17 mouse cellular contexts compared by ENCODE assay signal in the genomic region with DNA sequence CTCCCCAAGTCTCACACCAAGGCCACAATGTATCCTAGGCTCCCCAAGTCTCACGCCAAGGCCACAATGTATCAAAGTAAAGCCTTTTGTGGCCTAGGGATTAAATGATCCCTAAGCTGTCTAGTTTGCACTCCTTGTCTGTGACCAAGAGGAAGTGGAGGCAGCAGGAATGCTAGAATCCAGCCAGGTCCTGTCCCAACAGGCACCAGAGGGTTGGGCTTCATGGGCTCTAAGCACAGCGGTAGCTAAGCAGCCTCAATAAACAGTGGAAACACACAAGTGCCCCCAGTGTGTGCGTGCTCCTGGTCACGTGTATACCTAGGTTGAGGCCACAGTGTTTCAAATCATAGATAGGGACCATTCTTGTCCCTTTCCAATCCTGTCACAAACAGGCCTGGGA. TPM values are rescaled to one million over a fixed set of nuclear protein-coding genes. Genes with fewer than 3 reads are reported as not detected.
DNase-seq lines count a peak whose midpoint lies in the region; ATAC-seq and TF ChIP-seq lines count a peak whose summit lies in the region.
"Had no signal": no experiment of that assay in that cellular context is flagged by ENCODE, and none has a peak within 500 bp of the region (broad histone marks: within the 10 kb centered on the region; RNA-seq: fewer than 3 reads in every experiment).

No protein-coding gene starts in this region.

- no peak overlapping the region for H3K4me3 ChIP-seq in heart, embryonic 16.5 days (ENCODE audit: low read length)
- no peak overlapping the region for H3K4me3 ChIP-seq in heart, embryonic 11.5 days (ENCODE audit: low read depth, low read length)
- no peak overlapping the region for H3K4me3 ChIP-seq in embryonic facial prominence, embryonic 10.5 days
- H3K4me3 ChIP-seq in limb, embryonic 14.5 days (replicated peaks; ENCODE audit: low read length): no peak overlapping the region
- H3K4me3 ChIP-seq in macrophage (ENCODE audit: inconsistent target): no peak overlapping the region
- H3K4me3 ChIP-seq: hindbrain, embryonic 15.5 days; left cerebral cortex, adult 2 months; limb, embryonic 12.5 days had no signal

- WGBS in heart, embryonic 16.5 days: 67% methylated on average over 4 of the region's 4 CpGs
- WGBS in heart, embryonic 11.5 days (ENCODE audit: insufficient replicate concordance): 74% methylated on average over 4 of the region's 4 CpGs
- WGBS in embryonic facial prominence, embryonic 10.5 days: 81% methylated on average over 4 of the region's 4 CpGs
- WGBS in limb, embryonic 14.5 days: 61% methylated on average over 4 of the region's 4 CpGs
- 95% methylated on average over 4 of the region's 4 CpGs for WGBS in macrophage (ENCODE audit: missing documents)

- no peaks in the 10 kb centered on the region for H3K27me3 ChIP-seq in heart, embryonic 16.5 days (ENCODE audit: control insufficient read depth, insufficient read depth, low read length)
- H3K27me3 ChIP-seq in heart, embryonic 11.5 days (ENCODE audit: control insufficient read depth, insufficient read depth, low read length): peaks cover 15% of the 10 kb centered on the region; the same call in 1 of the 2 replicates
- H3K27me3 ChIP-seq in embryonic facial prominence, embryonic 10.5 days (replicated peaks; ENCODE audit: low read depth, poor library complexity, severe bottlenecking): no peaks in the 10 kb centered on the region; the same call in 1 of the 2 replicates
- no peaks in the 10 kb centered on the region for H3K27me3 ChIP-seq in limb, embryonic 14.5 days (ENCODE audit: control insufficient read depth, insufficient read depth, low read length)
- H3K27me3 ChIP-seq: hindbrain, embryonic 15.5 days had no signal

- H3K9me3 ChIP-seq in heart, embryonic 16.5 days (replicated peaks; ENCODE audit: control insufficient read depth, low read length): no peaks in the 10 kb centered on the region
- no peaks in the 10 kb centered on the region for H3K9me3 ChIP-seq in heart, embryonic 11.5 days (replicated peaks; ENCODE audit: control insufficient read depth, low read length)
- no peaks in the 10 kb centered on the region for H3K9me3 ChIP-seq in embryonic facial prominence, embryonic 10.5 days
- H3K9me3 ChIP-seq in limb, embryonic 14.5 days (ENCODE audit: control insufficient read depth, low read length): no peaks in the 10 kb centered on the region
- H3K9me3 ChIP-seq: hindbrain, embryonic 15.5 days; limb, embryonic 12.5 days had no signal

- ATAC-seq in heart, embryonic 16.5 days (replicated peaks; ENCODE audit: extremely low read depth, insufficient read depth, low FRiP score): 0 out of 2 replicates have a peak, but pooled peaks have one; percentile 24
- ATAC-seq in heart, embryonic 11.5 days (replicated peaks; ENCODE audit: insufficient number of reproducible peaks, low FRiP score, low TSS enrichment): no peak
- no peak for ATAC-seq in limb, embryonic 14.5 days (ENCODE audit: low FRiP score, low read depth)
- ATAC-seq in erythroid progenitor cell, adult 5-6 weeks (replicated peaks; ENCODE audit: low FRiP score, poor library complexity, severe bottlenecking): no peak
- no peak for ATAC-seq in frontal cortex, adult (ENCODE audit: low TSS enrichment)
- ATAC-seq: liver, postnatal 0 days had no signal

- no peak overlapping the region for H3K9ac ChIP-seq in heart, embryonic 16.5 days (ENCODE audit: low read length)
- H3K9ac ChIP-seq in heart, embryonic 11.5 days (ENCODE audit: low read depth, low read length): no peak overlapping the region
- H3K9ac ChIP-seq in limb, embryonic 14.5 days (ENCODE audit: low read depth, low read length, severe bottlenecking): no peak overlapping the region
- H3K9ac ChIP-seq: hindbrain, embryonic 15.5 days; limb, embryonic 12.5 days; liver, postnatal 0 days had no signal

- peak overlapping the region; percentile 19; the same call in 1 of the 2 replicates for H3K27ac ChIP-seq in heart, embryonic 16.5 days (ENCODE audit: low read length)
- H3K27ac ChIP-seq in heart, embryonic 11.5 days (ENCODE audit: low read depth, low read length): no peak overlapping the region
- H3K27ac ChIP-seq in embryonic facial prominence, embryonic 10.5 days (replicated peaks): peak overlapping the region; percentile 27
- no peak overlapping the region; the same call in 1 of the 2 replicates for H3K27ac ChIP-seq in limb, embryonic 14.5 days (replicated peaks; ENCODE audit: low read depth, low read length)
- H3K27ac ChIP-seq in macrophage: peak overlapping the region; percentile 96
- H3K27ac ChIP-seq: hindbrain, embryonic 15.5 days; left cerebral cortex, adult 2 months; limb, embryonic 12.5 days had no signal

- no peak for DNase-seq in embryonic facial prominence, embryonic 10.5 days (ENCODE audit: low spot score)
- DNase-seq in limb, embryonic 14.5 days (ENCODE audit: low spot score): peak; percentile 49
- DNase-seq in layer of hippocampus, adult 8-10 months (ENCODE audit: low spot score in 2 of 2): no peak
- DNase-seq: cerebellum, adult 11-12 months; liver, postnatal 0 days; right cerebral cortex, postnatal 4 days; thymus, postnatal 14 days had no signal

- H3K36me3 ChIP-seq in heart, embryonic 16.5 days (ENCODE audit: control insufficient read depth, insufficient read depth): no peaks in the 10 kb centered on the region
- H3K36me3 ChIP-seq in heart, embryonic 11.5 days (ENCODE audit: control insufficient read depth, insufficient read depth, low read length): no peaks in the 10 kb centered on the region
- no peaks in the 10 kb centered on the region for H3K36me3 ChIP-seq in embryonic facial prominence, embryonic 10.5 days (replicated peaks)
- H3K36me3 ChIP-seq in limb, embryonic 14.5 days (ENCODE audit: control insufficient read depth, insufficient read depth, low read length): no peaks in the 10 kb centered on the region
- no peaks in the 10 kb centered on the region for H3K36me3 ChIP-seq in macrophage (ENCODE audit: inconsistent target)
- H3K36me3 ChIP-seq: hindbrain, embryonic 15.5 days; limb, embryonic 12.5 days had no signal

- peaks cover 4% of the 10 kb centered on the region; the same call in 1 of the 2 replicates for H3K4me1 ChIP-seq in heart, embryonic 16.5 days (ENCODE audit: control insufficient read depth, insufficient read depth, low read length)
- peaks cover 4% of the 10 kb centered on the region for H3K4me1 ChIP-seq in heart, embryonic 11.5 days (ENCODE audit: control insufficient read depth, insufficient read depth, low read length)
- H3K4me1 ChIP-seq in embryonic facial prominence, embryonic 10.5 days: peaks cover 28% of the 10 kb centered on the region
- no peaks in the 10 kb centered on the region for H3K4me1 ChIP-seq in limb, embryonic 14.5 days (ENCODE audit: control insufficient read depth, insufficient read depth, low read length)
- H3K4me1 ChIP-seq: hindbrain, embryonic 15.5 days had no signal

- TF ChIP-seq POLR2A in limb, embryonic 14.5 days (IDR thresholded peaks at IDR 0.05; ENCODE audit: borderline replicate concordance, extremely low read depth, insufficient read depth, insufficient read length): no peak

- no peak overlapping the region for H3K4me2 ChIP-seq in heart, embryonic 16.5 days (ENCODE audit: low read depth, low read length)
- no peak overlapping the region for H3K4me2 ChIP-seq in heart, embryonic 11.5 days
- no peak overlapping the region for H3K4me2 ChIP-seq in limb, embryonic 14.5 days (replicated peaks; ENCODE audit: low read depth, low read length, severe bottlenecking)
- H3K4me2 ChIP-seq: hindbrain, embryonic 15.5 days; limb, embryonic 12.5 days had no signal

- H3K79me2 ChIP-seq in macrophage (ENCODE audit: inconsistent target): no peaks in the 10 kb centered on the region

RNA-seq across cellular contexts. Expression of a gene that starts 31.6 kb away (rescaled TPM):
- 8.7 and 9.0 TPM in 2 replicates for polyA plus RNA-seq in heart, embryonic 16.5 days (2015; fragmentation: Nextera tagmentation; extraction: Ambion mirVana)
- polyA plus RNA-seq in heart, embryonic 11.5 days (2014; fragmentation: Nextera tagmentation; extraction: Ambion mirVana): 2.5 and 2.8 TPM in 2 replicates
- 0.04 and 0.16 TPM in 2 replicates for polyA plus RNA-seq in embryonic facial prominence, embryonic 10.5 days (2016; fragmentation: Nextera tagmentation; extraction: Ambion mirVana)
- polyA plus RNA-seq in limb, embryonic 14.5 days (2012; rRNA removed): 3.3 and 3.6 TPM in 2 replicates
- polyA plus RNA-seq in limb, embryonic 14.5 days (2014; fragmentation: Nextera tagmentation; extraction: Ambion mirVana): 3.8 TPM in 2 replicates
- under 1 TPM in 9 of 26 experiments, not detected in 17; 0.13 to 0.46 (median 0.29) TPM for total RNA-seq in macrophage (2018; cell fraction: chromatin; rRNA removed)
- under 1 TPM; 0.03 to 0.68 (median 0.29) TPM for total RNA-seq in macrophage (2018; cell fraction: cytosol; rRNA removed)
- under 1 TPM in 15 of 26 experiments, not detected in 11; 0.10 to 0.79 (median 0.27) TPM for total RNA-seq in macrophage (2018; cell fraction: nucleus; rRNA removed)
- 0.51 to 0.83 TPM (median 0.56 TPM) in 3 replicates for polyA plus RNA-seq in macrophage (2018)
- 0.42 and 4.7 TPM in 2 replicates for total RNA-seq in erythroid progenitor cell, adult 5-6 weeks (2015; ENCODE audit: low replicate concordance)
- 0.90 and 2.5 TPM in 2 replicates for total RNA-seq in erythroid progenitor cell, adult 5-6 weeks (2017; ENCODE audit: low replicate concordance)
- total RNA-seq in layer of hippocampus, adult 8-10 months (2022): under 1 TPM in 3 of 4 experiments, not detected in 1; 0.17 to 0.48 (median 0.43) TPM
- total RNA-seq: megakaryocyte-erythroid progenitor cell, adult 5-6 weeks had no signal

RNA-seq across cellular contexts. Expression of a gene that starts 45.3 kb away (rescaled TPM):
- polyA plus RNA-seq in heart, embryonic 16.5 days (2015; fragmentation: Nextera tagmentation; extraction: Ambion mirVana): 2.8 and 7.1 TPM in 2 replicates
- polyA plus RNA-seq in heart, embryonic 11.5 days (2014; fragmentation: Nextera tagmentation; extraction: Ambion mirVana): 1.3 and 2.2 TPM in 2 replicates
- polyA plus RNA-seq in embryonic facial prominence, embryonic 10.5 days (2016; fragmentation: Nextera tagmentation; extraction: Ambion mirVana): 0.59 and 0.71 TPM in 2 replicates
- 1.0 and 2.2 TPM in 2 replicates for polyA plus RNA-seq in limb, embryonic 14.5 days (2012; rRNA removed)
- 0.74 and 1.8 TPM in 2 replicates for polyA plus RNA-seq in limb, embryonic 14.5 days (2014; fragmentation: Nextera tagmentation; extraction: Ambion mirVana)
- 1 to 10 TPM in 2 of 26 experiments, under 1 TPM in 11, not detected in 13; 0.35 to 1.2 (median 0.49) TPM for total RNA-seq in macrophage (2018; cell fraction: chromatin; rRNA removed)
- total RNA-seq in macrophage (2018; cell fraction: cytosol; rRNA removed): not detected
- total RNA-seq in macrophage (2018; cell fraction: nucleus; rRNA removed): 1 to 10 TPM in 1 of 26 experiments, under 1 TPM in 3, not detected in 22; 0.39 to 1.3 (median 0.60) TPM
- not detected in 3 replicates for polyA plus RNA-seq in macrophage (2018)
- total RNA-seq in erythroid progenitor cell, adult 5-6 weeks (2015; ENCODE audit: low replicate concordance): not detected in 2 replicates
- total RNA-seq in erythroid progenitor cell, adult 5-6 weeks (2017; ENCODE audit: low replicate concordance): not detected in 2 replicates
- under 1 TPM in 3 of 4 experiments, not detected in 1; 0.26 to 0.55 (median 0.54) TPM for total RNA-seq in layer of hippocampus, adult 8-10 months (2022)
- total RNA-seq: common myeloid progenitor, adult 5-6 weeks; megakaryocyte-erythroid progenitor cell, adult 5-6 weeks had no signal
- polyA plus RNA-seq: hindbrain, embryonic 15.5 days had no signal

RNA-seq across cellular contexts. Expression of a gene that starts 54.3 kb away (rescaled TPM):
- 64.5 and 68.9 TPM in 2 replicates for polyA plus RNA-seq in heart, embryonic 16.5 days (2015; fragmentation: Nextera tagmentation; extraction: Ambion mirVana)
- 49.4 and 50.1 TPM in 2 replicates for polyA plus RNA-seq in heart, embryonic 11.5 days (2014; fragmentation: Nextera tagmentation; extraction: Ambion mirVana)
- 86.5 and 91.5 TPM in 2 replicates for polyA plus RNA-seq in embryonic facial prominence, embryonic 10.5 days (2016; fragmentation: Nextera tagmentation; extraction: Ambion mirVana)
- 42.9 and 47.2 TPM in 2 replicates for polyA plus RNA-seq in limb, embryonic 14.5 days (2012; rRNA removed)
- 53.3 and 56.0 TPM in 2 replicates for polyA plus RNA-seq in limb, embryonic 14.5 days (2014; fragmentation: Nextera tagmentation; extraction: Ambion mirVana)
- total RNA-seq in macrophage (2018; cell fraction: chromatin; rRNA removed): 10 to 100 TPM in 15 of 26 experiments, 1 to 10 TPM in 11; 3.2 to 27.1 (median 11.0) TPM
- total RNA-seq in macrophage (2018; cell fraction: cytosol; rRNA removed): 10 to 100 TPM; 10.5 to 25.7 (median 19.1) TPM
- total RNA-seq in macrophage (2018; cell fraction: nucleus; rRNA removed): 10 to 100 TPM in 20 of 26 experiments, 1 to 10 TPM in 6; 6.5 to 19.8 (median 11.5) TPM
- polyA plus RNA-seq in macrophage (2018): 19.7 to 26.3 TPM (median 22.9 TPM) in 3 replicates
- 1.4 TPM in 1 of 2 replicates, not detected in the other for total RNA-seq in erythroid progenitor cell, adult 5-6 weeks (2015; ENCODE audit: low replicate concordance)
- total RNA-seq in erythroid progenitor cell, adult 5-6 weeks (2017; ENCODE audit: low replicate concordance): 5.8 and 11.4 TPM in 2 replicates
- total RNA-seq in layer of hippocampus, adult 8-10 months (2022): 10 to 100 TPM; 43.4 to 48.1 (median 46.1) TPM

Comparison
In these comparisons a context has a peak if more than half of its experiments do, and no peak if none do; other contexts are left out.
1. H3K27ac ChIP-seq: peak in heart, embryonic 16.5 days (single experiment), embryonic facial prominence, embryonic 10.5 days (single experiment) and macrophage (single experiment); none in heart, embryonic 11.5 days (single experiment) and limb, embryonic 14.5 days (single experiment).